Mouse (Mus musculus): ENCODE measurements around the gene H2-Q2.

DNA sequence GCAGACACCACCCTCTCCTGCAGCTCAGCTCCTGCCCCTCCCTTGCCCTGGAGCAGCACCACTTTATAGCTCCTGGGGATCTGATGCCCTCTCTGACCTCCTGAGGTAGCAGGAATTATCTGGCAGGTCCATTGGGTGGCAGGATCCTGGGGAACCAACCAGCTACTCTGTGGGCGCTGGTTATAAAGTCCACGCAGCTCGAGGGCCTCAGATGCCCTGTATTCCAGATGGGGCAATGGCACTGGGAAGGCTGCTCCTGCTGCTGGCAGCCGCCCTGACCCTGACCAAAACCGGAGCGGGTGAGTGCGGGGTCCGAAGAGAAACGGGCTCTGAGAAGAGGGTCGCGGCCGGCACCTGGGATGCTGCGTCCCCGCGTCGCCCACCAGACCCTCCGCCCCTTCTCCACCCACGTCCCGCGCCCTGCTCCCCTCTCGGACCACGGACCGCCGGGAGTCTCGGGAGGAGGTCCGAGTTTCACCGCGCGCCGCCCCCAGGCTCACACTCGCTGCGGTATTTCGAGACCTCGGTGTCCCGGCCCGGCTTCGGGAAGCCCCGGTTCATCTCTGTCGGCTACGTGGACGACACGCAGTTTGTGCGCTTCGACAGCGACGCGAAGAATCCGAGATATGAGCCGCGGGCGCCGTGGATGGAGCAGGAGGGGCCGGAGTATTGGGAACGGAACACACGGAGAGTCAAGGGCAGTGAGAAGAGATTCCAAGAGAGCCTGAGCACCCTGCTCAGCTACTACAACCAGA is 21.5 kb upstream of the H2-Q2 start, which contains the start of gene H2-Q1:
- TF ChIP-seq CTCF (IDR thresholded peaks at IDR 0.05; ENCODE audit: low read depth), result no peak
- no peak for TF ChIP-seq EP300 (IDR thresholded peaks at IDR 0.05; ENCODE audit: low read depth)
